Mouse (Mus musculus) liver, embryonic 15.5 days (tissue): Measurements from ENCODE around the gene Hyls1. TPM values are rescaled to one million over a fixed set of nuclear protein-coding genes. Genes with fewer than 3 reads are reported as not detected.

Experiments used
- ATAC-seq: fragments of 200-750 bp; cut with Nextera tagmentation; 2 replicates; pipeline ENCODE4 v1.8.0; 2017; ENCODE audit warnings: moderate number of reproducible peaks, mild to moderate bottlenecking, moderate library complexity; ENCODE audit not compliant: insufficient read depth
- H3K27ac ChIP-seq: fragments of 300-500 bp; sonication (generic); replicated peaks from 2 replicates; pipeline ENCODE4 v1.5.1; 2015; ENCODE audit warnings: mild to moderate bottlenecking, inconsistent platforms
- H3K27me3 ChIP-seq: fragments of 300-500 bp; sonication (generic); 2 replicates; pipeline ENCODE4 v1.6.1; 2015; ENCODE audit warnings: mild to moderate bottlenecking, inconsistent platforms
- H3K36me3 ChIP-seq: fragments of 300-500 bp; sonication (generic); replicated peaks from 2 replicates; pipeline ENCODE4 v1.6.1; 2015; ENCODE audit warnings: moderate library complexity, mild to moderate bottlenecking, inconsistent platforms
- H3K4me1 ChIP-seq: fragments of 300-500 bp; sonication (generic); replicated peaks from 2 replicates; pipeline ENCODE4 v1.6.1; 2015; ENCODE audit warnings: inconsistent platforms
- H3K4me2 ChIP-seq: fragments of 300-500 bp; sonication (generic); 2 replicates; pipeline ENCODE4 v1.6.1; 2015; ENCODE audit warnings: moderate library complexity, mild to moderate bottlenecking, inconsistent platforms
- H3K4me3 ChIP-seq: fragments of 300-500 bp; sonication (generic); replicated peaks from 2 replicates; pipeline ENCODE4 v1.5.1; 2015; ENCODE audit warnings: mild to moderate bottlenecking, inconsistent platforms
- H3K9ac ChIP-seq: fragments of 300-500 bp; sonication (generic); 2 replicates; pipeline ENCODE4 v1.6.1; 2015; ENCODE audit warnings: moderate library complexity, mild to moderate bottlenecking, inconsistent platforms
- H3K9me3 ChIP-seq: fragments of 300-500 bp; sonication (generic); replicated peaks from 2 replicates; pipeline ENCODE4 v1.6.1; 2016; ENCODE audit warnings: inconsistent platforms
- WGBS: fragments of 180-500 bp; shearing (Covaris S2); methylation state at CpG from one replicate; pipeline ENCODE4 v1.1.7; 2015; ENCODE audit warnings: mixed read lengths; ENCODE audit not compliant: insufficient replicate concordance; 5-methylcytosine and 5-hydroxymethylcytosine counted together
- polyA plus RNA-seq: library from polyadenylated mRNA; unstranded; fragments of >200 nt; fragmentation: Nextera tagmentation; extraction: Ambion mirVana; gene quantifications from 2 replicates; pipeline ENCODE4 v1.2.1, GENCODE M21; 2015

Gene Hyls1
- polyA plus RNA-seq, 1 experiment from 2014 or later = 8.9 TPM

DNA sequence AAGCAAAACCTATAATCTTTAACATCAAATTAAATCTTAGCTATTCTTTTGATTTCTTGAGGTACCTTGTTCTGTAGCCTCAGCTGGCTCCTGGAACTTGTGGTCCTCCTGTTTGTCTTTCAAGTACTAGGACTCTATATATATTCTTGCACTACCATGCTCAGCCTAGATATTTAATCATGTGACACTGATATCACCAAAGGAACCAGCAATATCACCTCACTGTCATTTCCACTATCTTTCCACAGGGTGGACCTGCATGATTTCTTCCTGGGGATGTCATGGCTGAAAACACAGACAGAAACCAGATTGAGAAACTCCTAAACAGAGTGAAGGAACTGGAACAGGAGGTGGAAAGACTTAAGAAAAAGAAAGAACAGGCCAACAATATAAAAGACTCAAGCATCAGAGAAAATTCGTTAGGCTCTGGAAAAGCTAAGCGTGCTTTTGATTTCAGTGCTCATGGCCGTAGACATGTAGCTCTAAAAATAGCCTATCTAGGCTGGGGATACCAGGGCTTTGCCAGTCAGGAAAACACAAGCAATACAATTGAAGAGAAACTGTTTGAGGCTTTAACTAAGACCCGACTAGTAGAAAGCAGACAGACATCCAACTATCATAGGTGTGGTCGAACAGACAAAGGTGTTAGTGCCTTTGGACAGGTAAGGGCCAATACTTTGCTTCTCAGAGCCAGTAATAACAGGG is 5.5 kb downstream of the Hyls1 start:
- Histone ChIP-seq H3K36me3 (peaks cover 57% of the 10 kb centered on the region), H3K4me2 (no peak overlapping the region), H3K9me3 (no peaks in the 10 kb centered on the region), H3K27me3 (no peaks in the 10 kb centered on the region), H3K4me3 (no peak overlapping the region), H3K9ac (no peak overlapping the region), H3K27ac (no peak overlapping the region), H3K4me1 (peaks cover 25% of the 10 kb centered on the region)
- 76% methylated on average over 5 of the region's 5 CpGs for WGBS
- ATAC-seq = no peak

DNA sequence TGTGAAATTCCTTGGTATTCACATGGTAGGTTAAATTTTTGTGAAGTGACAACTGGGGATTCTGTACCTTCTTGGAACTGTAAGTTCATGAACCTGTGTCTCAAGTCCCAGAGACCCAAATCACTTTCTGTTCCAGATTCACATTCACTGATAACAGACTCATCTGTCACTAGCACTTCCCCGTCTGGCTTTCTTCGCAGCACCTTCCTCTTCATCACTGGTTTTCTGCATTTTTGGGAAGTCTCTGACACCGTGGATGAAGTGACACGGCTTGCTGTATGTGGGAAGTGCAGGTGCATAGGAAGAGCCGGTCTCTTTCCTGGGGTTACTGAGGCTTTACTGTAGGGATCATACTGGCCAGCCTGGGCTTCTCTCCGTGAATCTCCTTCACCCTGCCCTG is 8.6 kb downstream of the Hyls1 start:
- ATAC-seq = no peak
- Histone ChIP-seq H3K36me3 (peaks cover 40% of the 10 kb centered on the region), H3K9ac (no peak overlapping the region), H3K4me1 (peaks cover 34% of the 10 kb centered on the region), H3K4me2 (no peak overlapping the region), H3K9me3 (no peaks in the 10 kb centered on the region), H3K27me3 (peaks cover 29% of the 10 kb centered on the region), H3K4me3 (no peak overlapping the region), H3K27ac (no peak overlapping the region)
- 58% methylated on average over 6 of the region's 6 CpGs for WGBS

DNA sequence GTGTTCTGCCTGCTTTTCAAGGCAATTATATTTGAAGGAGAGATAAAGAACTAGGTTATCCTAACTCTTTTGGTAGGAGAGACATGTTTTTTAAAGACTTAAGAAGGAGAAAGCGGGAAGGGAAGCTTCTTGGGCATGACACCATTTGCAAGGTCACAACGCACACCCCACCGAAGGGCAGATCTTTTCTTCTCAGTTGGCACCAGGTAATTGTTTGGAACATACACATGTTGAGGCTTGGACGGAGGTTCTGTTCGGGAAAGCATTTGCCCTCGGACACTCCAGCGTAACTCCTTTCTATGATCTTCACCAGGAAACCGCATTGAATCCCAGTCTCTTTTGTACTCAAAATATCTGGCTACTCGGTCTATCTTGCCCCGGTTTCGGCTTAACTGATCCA is 9.1 kb downstream of the Hyls1 start:
- Histone ChIP-seq H3K9ac (no peak overlapping the region), H3K9me3 (no peaks in the 10 kb centered on the region), H3K4me2 (no peak overlapping the region), H3K4me3 (no peak overlapping the region), H3K27me3 (peaks cover 34% of the 10 kb centered on the region), H3K4me1 (peaks cover 34% of the 10 kb centered on the region), H3K27ac (no peak overlapping the region), H3K36me3 (peaks cover 35% of the 10 kb centered on the region)
- WGBS = 89% methylated on average over 11 of the region's 11 CpGs
- no peak for ATAC-seq

DNA sequence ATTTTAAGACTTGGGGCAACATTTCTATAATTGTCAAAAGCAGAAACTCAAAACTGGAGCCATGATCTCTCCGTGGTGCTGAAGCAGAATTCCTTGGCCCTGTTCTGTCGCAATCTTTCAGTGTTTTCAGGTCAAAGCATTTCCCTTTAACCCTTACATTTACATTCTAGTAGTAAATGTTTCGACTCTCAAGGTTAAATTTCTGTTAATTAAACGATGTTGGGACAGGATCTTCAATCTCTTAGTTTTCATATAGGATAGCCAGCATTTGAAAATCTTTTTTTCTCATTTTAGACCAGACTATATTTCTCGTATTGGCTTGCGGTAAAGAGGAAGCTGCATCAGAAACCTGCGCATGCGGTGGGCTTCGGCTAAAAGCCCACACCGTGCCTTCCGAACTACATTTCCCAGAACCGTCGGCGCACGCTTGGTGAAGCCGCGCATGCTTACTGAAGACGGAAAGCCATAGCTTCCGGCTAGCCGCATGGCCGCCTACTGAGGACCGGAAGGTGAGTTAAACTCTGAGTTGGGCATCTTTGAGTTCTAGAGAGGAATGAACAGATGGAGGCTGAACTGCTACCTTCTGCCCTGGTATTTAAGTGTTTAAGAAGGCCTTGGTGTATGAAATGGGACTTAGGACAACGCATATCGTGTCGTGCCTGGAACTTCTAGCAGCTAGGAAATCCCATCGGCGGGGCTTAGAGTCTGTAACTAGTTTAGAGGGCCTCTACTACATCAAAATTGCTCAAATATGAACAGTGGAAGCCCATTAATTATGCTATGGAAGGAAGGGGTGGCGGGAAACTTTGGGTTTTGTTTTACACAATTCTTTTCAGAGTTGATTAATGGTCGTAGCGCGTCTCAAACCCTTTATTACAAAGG is 10.9 kb downstream of the Hyls1 start:
- H3K27ac ChIP-seq = 0 out of 2 replicates have a peak overlapping the region, but pooled peaks have one; percentile 14
- peaks cover 48% of the 10 kb centered on the region for H3K27me3 ChIP-seq

DNA sequence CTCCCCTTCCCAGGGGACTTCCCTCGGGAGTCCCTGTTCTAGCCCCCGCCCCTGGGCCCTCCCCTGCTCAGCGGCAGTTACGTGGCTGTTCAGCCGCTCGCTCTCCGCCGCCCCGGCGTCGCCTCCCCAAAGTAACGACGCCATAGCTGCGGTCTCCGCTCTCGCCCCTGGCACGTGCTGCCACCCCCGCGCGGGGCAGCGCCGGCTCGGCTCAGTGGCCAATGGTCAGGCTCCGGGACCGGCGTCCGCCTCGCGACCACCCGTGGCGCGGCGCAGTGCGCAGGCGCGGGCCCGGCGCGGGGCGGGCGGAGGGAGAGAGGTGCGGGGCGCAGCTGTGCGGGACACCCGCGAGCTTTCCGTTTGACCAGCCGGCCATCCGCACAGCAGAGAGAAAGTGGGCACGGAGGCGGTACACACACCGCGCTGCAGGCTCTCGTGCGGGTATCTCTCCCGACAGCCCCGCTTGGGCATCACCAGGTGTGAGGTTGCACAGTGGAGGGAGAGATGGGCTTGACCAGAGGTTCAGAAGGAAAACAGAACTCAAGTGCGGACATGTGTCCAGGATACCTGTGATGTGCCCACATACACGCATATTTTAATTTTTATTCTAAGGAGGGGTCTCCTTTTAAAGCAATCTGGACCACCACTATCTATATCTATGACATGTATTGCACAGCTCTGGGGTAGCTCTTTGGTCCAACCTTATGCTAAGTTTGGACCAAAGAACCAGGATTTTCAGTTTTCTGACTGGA is 11.8 kb downstream of the Hyls1 start, which contains the start of the genes Ddx25 and Pus3:
Gene Ddx25, minus strand, starts transcription at position 272 of the 752 bp plus-strand sequence.
Gene Pus3, plus strand, starts transcription at position 339 of the 752 bp plus-strand sequence.
- peaks cover 34% of the 10 kb centered on the region for H3K4me1 ChIP-seq
- peaks cover 14% of the 10 kb centered on the region for H3K36me3 ChIP-seq
- no peaks in the 10 kb centered on the region for H3K9me3 ChIP-seq
- H3K4me2 ChIP-seq = peak within 1 kb of the TSS; percentile 78
- H3K9ac ChIP-seq = peak within 1 kb of the TSS; percentile 54
- 0 out of 2 replicates have a peak within 1 kb of the TSS, but pooled peaks have one; percentile 14 for H3K27ac ChIP-seq
- ATAC-seq = peak; percentile 41; the same call in 1 of the 2 replicates
- WGBS = 2% methylated on average over 57 of the region's 59 CpGs
- H3K27me3 ChIP-seq = peaks cover 52% of the 10 kb centered on the region
- peak within 1 kb of the TSS; percentile 73 for H3K4me3 ChIP-seq

More for the DNA sequence above, 10.9 kb downstream of the Hyls1 start:
- Histone ChIP-seq H3K9ac (peak overlapping the region; percentile 54), H3K9me3 (no peaks in the 10 kb centered on the region), H3K36me3 (peaks cover 18% of the 10 kb centered on the region), H3K4me2 (peak overlapping the region; percentile 78), H3K4me3 (peak overlapping the region; percentile 73), H3K4me1 (peaks cover 34% of the 10 kb centered on the region)
- ATAC-seq = peak; percentile 67
- 1% methylated on average over 31 of the region's 31 CpGs for WGBS

DNA sequence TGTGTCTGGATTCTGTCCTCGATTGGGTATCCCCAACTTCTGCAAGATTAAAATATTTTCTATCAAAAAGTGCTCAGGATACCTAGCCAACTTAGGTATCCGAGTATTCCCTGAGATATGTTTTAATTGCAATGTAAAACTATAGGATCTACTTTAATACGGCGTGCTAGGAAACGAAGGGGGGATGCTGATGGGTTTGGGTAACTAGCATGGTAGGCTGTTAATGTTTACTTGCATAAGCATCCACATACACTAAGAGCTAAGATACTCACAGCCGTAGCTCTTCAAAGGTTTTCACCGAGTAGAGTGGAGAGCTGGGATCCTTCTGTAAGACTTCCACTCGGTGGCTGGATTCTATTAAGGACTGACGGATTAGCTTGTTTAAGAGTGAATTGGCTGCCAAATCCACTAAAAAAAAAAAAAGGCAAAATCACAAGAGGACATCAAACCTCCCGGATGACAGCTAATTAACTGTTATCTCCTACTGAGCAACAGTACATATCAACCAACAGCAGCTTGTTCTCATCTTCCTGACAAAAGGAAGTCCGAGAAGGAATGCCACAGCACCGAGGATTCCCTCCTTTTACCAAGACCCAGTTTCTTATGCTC is 13.6 kb downstream of the Hyls1 start:
- Histone ChIP-seq H3K27me3 (peaks cover 57% of the 10 kb centered on the region), H3K9me3 (no peaks in the 10 kb centered on the region), H3K4me2 (no peak overlapping the region), H3K9ac (no peak overlapping the region), H3K27ac (no peak overlapping the region), H3K4me1 (peaks cover 32% of the 10 kb centered on the region), H3K4me3 (no peak overlapping the region), H3K36me3 (peaks cover 8% of the 10 kb centered on the region)
- no peak for ATAC-seq
- WGBS = 49% methylated on average over 12 of the region's 12 CpGs

DNA sequence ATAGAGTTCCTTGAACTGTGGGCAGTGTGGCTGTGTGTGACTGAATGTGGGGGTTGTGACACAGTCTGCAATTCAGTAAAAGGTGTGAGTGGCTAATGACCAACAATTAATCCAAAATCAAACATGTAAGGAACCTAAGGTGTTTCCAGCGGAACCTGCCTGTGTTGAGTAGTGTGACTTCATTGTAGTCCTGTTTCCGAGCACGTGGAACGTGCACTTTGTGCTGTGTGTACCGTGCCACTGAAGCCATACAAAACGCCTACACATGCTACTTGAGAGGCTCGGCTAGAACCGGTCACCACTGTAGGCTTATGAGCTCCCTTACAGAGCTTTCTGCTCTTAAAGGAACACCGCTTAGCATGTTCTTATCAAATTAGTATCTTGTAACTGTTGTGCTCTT is 21.7 kb downstream of the Hyls1 start:
- H3K27me3 ChIP-seq = 0 out of 2 replicates have a peak, but pooled peaks cover 6% of the 10 kb centered on the region
- no peaks in the 10 kb centered on the region for H3K9me3 ChIP-seq
- H3K36me3 ChIP-seq = no peaks in the 10 kb centered on the region
- ATAC-seq = no peak
- no peak overlapping the region for H3K4me3 ChIP-seq
- 64% methylated on average over 9 of the region's 9 CpGs for WGBS
- no peak overlapping the region for H3K4me2 ChIP-seq
- H3K27ac ChIP-seq = no peak overlapping the region
- H3K9ac ChIP-seq = no peak overlapping the region
- no peaks in the 10 kb centered on the region for H3K4me1 ChIP-seq

DNA sequence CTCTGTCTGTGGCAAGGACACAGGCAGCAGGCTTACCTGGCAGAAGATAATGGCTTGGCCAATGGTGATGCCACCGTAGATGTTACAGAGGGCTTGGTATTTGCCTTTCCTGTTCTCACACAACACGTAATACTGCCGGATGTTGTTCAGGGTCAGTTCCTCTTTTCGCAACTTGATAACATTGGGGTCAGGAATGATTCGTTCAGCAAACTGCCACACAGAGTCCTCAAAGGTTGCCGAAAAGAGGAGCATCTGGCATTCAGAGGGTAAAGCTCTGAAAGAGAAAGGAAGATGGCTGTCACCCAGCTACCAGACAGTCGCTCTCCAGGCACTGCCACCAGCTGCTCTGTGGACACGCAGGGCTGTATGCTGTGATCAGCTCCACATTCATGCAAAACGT is 23.5 kb downstream of the Hyls1 start:
- no peak for ATAC-seq
- Histone ChIP-seq H3K9ac (no peak overlapping the region), H3K36me3 (no peaks in the 10 kb centered on the region), H3K4me2 (peak overlapping the region; percentile 10; the same call in 1 of the 2 replicates), H3K9me3 (no peaks in the 10 kb centered on the region), H3K27ac (no peak overlapping the region), H3K27me3 (no peaks in the 10 kb centered on the region), H3K4me3 (no peak overlapping the region), H3K4me1 (no peaks in the 10 kb centered on the region)
- WGBS = 6% methylated on average over 9 of the region's 9 CpGs

DNA sequence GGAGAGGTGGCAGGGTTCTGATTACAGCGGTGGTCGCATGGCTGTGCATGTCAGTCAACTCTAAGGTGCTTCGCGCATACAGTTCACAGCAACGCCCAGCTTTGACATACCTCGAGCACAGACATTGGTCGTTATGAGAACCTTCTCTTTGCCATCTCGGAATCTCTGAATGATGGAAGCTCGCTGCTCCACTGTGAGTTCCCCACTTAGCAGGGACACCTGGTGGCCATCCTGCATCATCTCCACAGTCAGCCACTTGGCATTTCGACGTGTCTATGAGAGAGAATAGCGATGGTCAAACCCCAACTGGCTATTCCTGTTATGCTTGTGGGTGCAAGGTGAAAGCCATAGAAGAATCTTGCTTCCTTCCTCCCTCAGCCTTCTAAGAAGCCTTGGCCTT is 24.5 kb downstream of the Hyls1 start:
- no peak for ATAC-seq
- H3K27me3 ChIP-seq = no peaks in the 10 kb centered on the region
- no peaks in the 10 kb centered on the region for H3K9me3 ChIP-seq
- no peak overlapping the region for H3K4me3 ChIP-seq
- no peaks in the 10 kb centered on the region for H3K36me3 ChIP-seq
- H3K4me2 ChIP-seq = no peak overlapping the region
- no peak overlapping the region for H3K27ac ChIP-seq
- 60% methylated on average over 12 of the region's 12 CpGs for WGBS
- no peaks in the 10 kb centered on the region for H3K4me1 ChIP-seq
- H3K9ac ChIP-seq = no peak overlapping the region

DNA sequence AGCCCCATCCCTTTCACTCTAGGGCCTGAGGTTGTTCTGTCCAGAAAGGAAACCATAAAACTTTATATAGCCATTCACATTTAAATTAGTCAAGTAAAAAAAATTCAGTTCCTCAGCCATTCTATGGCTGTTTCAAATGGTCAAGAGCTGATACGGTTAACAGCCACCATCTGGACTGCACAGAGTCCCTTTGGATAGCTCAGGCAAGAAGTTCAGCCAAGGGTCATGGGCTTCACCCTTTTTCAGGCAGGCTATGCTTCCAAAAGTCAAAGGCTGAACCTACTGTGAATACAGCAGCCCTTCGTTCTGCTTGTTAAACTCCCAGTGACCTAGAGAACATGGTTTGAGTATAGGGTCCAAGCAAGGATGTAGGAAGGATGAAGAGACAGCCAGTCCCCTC is 25.5 kb downstream of the Hyls1 start:
- ATAC-seq = no peak
- Histone ChIP-seq H3K27ac (no peak overlapping the region), H3K9me3 (no peaks in the 10 kb centered on the region), H3K36me3 (no peaks in the 10 kb centered on the region), H3K4me3 (no peak overlapping the region), H3K27me3 (no peaks in the 10 kb centered on the region), H3K9ac (no peak overlapping the region), H3K4me1 (no peaks in the 10 kb centered on the region), H3K4me2 (no peak overlapping the region)
- 73% methylated on average over 2 of the region's 2 CpGs for WGBS
